Mouse (Mus musculus) neural tube, embryonic 14.5 days (tissue): ENCODE measurements around the gene Sorl1. TPM values are rescaled to one million over a fixed set of nuclear protein-coding genes. Genes with fewer than 3 reads are reported as not detected.
A peak's percentile ranks its signal among the peaks of the same experiment; 100 is the strongest.
"Not testable (repeated sequence)": the region's sequence is repeated elsewhere in the genome, so short reads cannot be mapped to it uniquely, and the experiment has no call there.

Experiments
- ATAC-seq: fragments of 200-750 bp; cut with Nextera tagmentation; 2 replicates; pipeline ENCODE4 v1.8.0; 2017; ENCODE audit warnings: low read depth, mild to moderate bottlenecking, moderate TSS enrichment, moderate library complexity
- H3K27ac ChIP-seq: fragments of 300-500 bp; sonication (generic); 2 replicates; pipeline ENCODE4 v1.5.1; 2014; ENCODE audit warnings: low read depth, mild to moderate bottlenecking, control low read depth, low read length, moderate library complexity, mixed read lengths
- H3K27me3 ChIP-seq: fragments of 300-500 bp; sonication (generic); 2 replicates; pipeline ENCODE4 v1.6.1; 2014; ENCODE audit warnings: low read length; ENCODE audit not compliant: control insufficient read depth, insufficient read depth
- H3K36me3 ChIP-seq: fragments of 300-500 bp; sonication (generic); 2 replicates; pipeline ENCODE4 v1.6.1; 2014; ENCODE audit warnings: low read length, mixed read lengths; ENCODE audit not compliant: control insufficient read depth, insufficient read depth
- H3K4me1 ChIP-seq: fragments of 300-500 bp; sonication (generic); 2 replicates; pipeline ENCODE4 v1.6.1; 2014; ENCODE audit warnings: low read length; ENCODE audit not compliant: control insufficient read depth, insufficient read depth
- H3K4me2 ChIP-seq: fragments of 300-500 bp; sonication (generic); 2 replicates; pipeline ENCODE4 v1.6.1; 2014; ENCODE audit warnings: mild to moderate bottlenecking, low read depth, low read length, control low read depth
- H3K4me3 ChIP-seq: fragments of 300-500 bp; sonication (generic); 2 replicates; pipeline ENCODE4 v1.5.1; 2014; ENCODE audit warnings: low read depth, low read length, control low read depth, mixed read lengths
- H3K9ac ChIP-seq: fragments of 300-500 bp; sonication (generic); replicated peaks from 2 replicates; pipeline ENCODE4 v1.6.1; 2014; ENCODE audit warnings: low read depth, mild to moderate bottlenecking, control low read depth, low read length, mixed read lengths
- H3K9me3 ChIP-seq: fragments of 300-500 bp; sonication (generic); 2 replicates; pipeline ENCODE4 v1.6.1; 2016; ENCODE audit warnings: low read length; ENCODE audit not compliant: control insufficient read depth
- WGBS: fragments of 180-500 bp; shearing (Covaris S2); extraction: QIAGEN DNeasy Blood & Tissue Kit; methylation state at CpG from one replicate; pipeline ENCODE4 v1.1.7; 2014; 5-methylcytosine and 5-hydroxymethylcytosine counted together
- polyA plus RNA-seq: library from polyadenylated mRNA; unstranded; fragments of >200 nt; fragmentation: Nextera tagmentation; extraction: Ambion mirVana; gene quantifications from 2 replicates; pipeline ENCODE4 v1.2.1, GENCODE M21; 2014

The Sorl1 gene
- polyA plus RNA-seq, 1 experiment from 2014 or later, result 20.4 TPM

GRCm38 (mm10) chr9:42070856-42071255 is 53.2 kb downstream of the Sorl1 start:
- WGBS, result 91% methylated on average over 6 of the region's 6 CpGs
- H3K4me2 ChIP-seq, result no peak overlapping the region
- H3K9me3 ChIP-seq, result no peaks in the 10 kb centered on the region

GRCm38 (mm10) chr9:42069471-42069870 is 54.6 kb downstream of the Sorl1 start:
- ATAC-seq, result no peak
- H3K4me1 ChIP-seq, result no peaks in the 10 kb centered on the region
- no peak overlapping the region for H3K27ac ChIP-seq
- no peaks in the 10 kb centered on the region for H3K9me3 ChIP-seq
- no peak overlapping the region for H3K9ac ChIP-seq
- WGBS, result 95% methylated on average over 5 of the region's 5 CpGs
- H3K4me2 ChIP-seq, result no peak overlapping the region
- H3K36me3 ChIP-seq, result no peaks in the 10 kb centered on the region
- H3K27me3 ChIP-seq, result no peaks in the 10 kb centered on the region
- H3K4me3 ChIP-seq, result no peak overlapping the region

More at GRCm38 (mm10) chr9:42070856-42071255, 53.2 kb downstream of the Sorl1 start:
- H3K9ac ChIP-seq, result no peak overlapping the region
- H3K27me3 ChIP-seq, result no peaks in the 10 kb centered on the region
- ATAC-seq, result no peak
- H3K27ac ChIP-seq, result no peak overlapping the region
- no peaks in the 10 kb centered on the region for H3K4me1 ChIP-seq
- H3K36me3 ChIP-seq, result no peaks in the 10 kb centered on the region
- H3K4me3 ChIP-seq, result no peak overlapping the region

- Histone ChIP-seq H3K36me3 (0 out of 2 replicates have a peak, but pooled peaks cover 3% of the 10 kb centered on the region), H3K4me3 (no peak overlapping the region), H3K4me2 (no peak overlapping the region), H3K27me3 (no peaks in the 10 kb centered on the region), H3K9ac (no peak overlapping the region; the same call in 1 of the 2 replicates), H3K9me3 (no peaks in the 10 kb centered on the region), H3K27ac (no peak overlapping the region), H3K4me1 (no peaks in the 10 kb centered on the region)
- 56% methylated on average over 9 of the region's 9 CpGs for WGBS
- ATAC-seq, result no peak
Measured at GRCm38 (mm10) chr9:42067950-42068349, 56.1 kb downstream of the Sorl1 start.

GRCm38 (mm10) chr9:42065756-42066155 is 58.3 kb downstream of the Sorl1 start:
- no peak for ATAC-seq
- no peak overlapping the region for H3K9ac ChIP-seq
- no peaks in the 10 kb centered on the region for H3K4me1 ChIP-seq
- H3K4me3 ChIP-seq, result no peak overlapping the region
- no peaks in the 10 kb centered on the region for H3K27me3 ChIP-seq
- H3K36me3 ChIP-seq, result 0 out of 2 replicates have a peak, but pooled peaks cover 7% of the 10 kb centered on the region
- no peak overlapping the region for H3K27ac ChIP-seq
- H3K4me2 ChIP-seq, result no peak overlapping the region
- no peaks in the 10 kb centered on the region for H3K9me3 ChIP-seq
- WGBS, result 100% methylated on average over 1 of the region's 1 CpGs

- Histone ChIP-seq H3K36me3 (0 out of 2 replicates have a peak, but pooled peaks cover 7% of the 10 kb centered on the region), H3K4me3 (no peak overlapping the region), H3K4me2 (no peak overlapping the region), H3K4me1 (no peaks in the 10 kb centered on the region), H3K9ac (no peak overlapping the region), H3K27me3 (no peaks in the 10 kb centered on the region), H3K9me3 (no peaks in the 10 kb centered on the region), H3K27ac (no peak overlapping the region)
- no peak for ATAC-seq
- WGBS, result 79% methylated on average over 4 of the region's 4 CpGs
Measured at GRCm38 (mm10) chr9:42063391-42063790, 60.7 kb downstream of the Sorl1 start.

GRCm38 (mm10) chr9:42062269-42062668 is 61.8 kb downstream of the Sorl1 start:
- no peaks in the 10 kb centered on the region for H3K27me3 ChIP-seq
- ATAC-seq, result no peak

GRCm38 (mm10) chr9:42059006-42059405 is 65.1 kb downstream of the Sorl1 start:
- not testable (repeated sequence) for H3K4me1 ChIP-seq, H3K9ac ChIP-seq, H3K4me2 ChIP-seq, H3K9me3 ChIP-seq, ATAC-seq, H3K4me3 ChIP-seq, H3K27ac ChIP-seq, H3K36me3 ChIP-seq, H3K27me3 ChIP-seq
- WGBS, result 97% methylated on average over 2 of the region's 2 CpGs

More at GRCm38 (mm10) chr9:42062269-42062668, 61.8 kb downstream of the Sorl1 start:
- Histone ChIP-seq H3K9ac (no peak overlapping the region), H3K9me3 (no peaks in the 10 kb centered on the region), H3K4me3 (no peak overlapping the region), H3K4me2 (no peak overlapping the region), H3K4me1 (no peaks in the 10 kb centered on the region), H3K36me3 (0 out of 2 replicates have a peak, but pooled peaks cover 7% of the 10 kb centered on the region), H3K27ac (no peak overlapping the region)
- WGBS, result 82% methylated on average over 8 of the region's 8 CpGs

GRCm38 (mm10) chr9:42056591-42056990 is 67.5 kb downstream of the Sorl1 start:
- H3K4me2 ChIP-seq, result no peak overlapping the region
- H3K4me1 ChIP-seq, result 0 out of 2 replicates have a peak, but pooled peaks cover 2% of the 10 kb centered on the region
- H3K9ac ChIP-seq, result no peak overlapping the region
- 89% methylated on average over 5 of the region's 5 CpGs for WGBS
- no peaks in the 10 kb centered on the region for H3K9me3 ChIP-seq
- H3K27ac ChIP-seq, result no peak overlapping the region
- no peak overlapping the region for H3K4me3 ChIP-seq
- no peak for ATAC-seq
- H3K36me3 ChIP-seq, result no peaks in the 10 kb centered on the region
- no peaks in the 10 kb centered on the region for H3K27me3 ChIP-seq

GRCm38 (mm10) chr9:42055378-42055777 is 68.7 kb downstream of the Sorl1 start:
- Histone ChIP-seq H3K9ac (no peak overlapping the region), H3K4me3 (no peak overlapping the region), H3K27ac (0 out of 2 replicates have a peak overlapping the region, but pooled peaks have one; percentile 60), H3K27me3 (no peaks in the 10 kb centered on the region), H3K36me3 (no peaks in the 10 kb centered on the region), H3K4me2 (no peak overlapping the region), H3K4me1 (0 out of 2 replicates have a peak, but pooled peaks cover 2% of the 10 kb centered on the region), H3K9me3 (no peaks in the 10 kb centered on the region)
- no peak for ATAC-seq
- 81% methylated on average over 4 of the region's 4 CpGs for WGBS
